Mouse (Mus musculus): ENCODE data around the gene 2900011O08Rik. TPM values are rescaled to one million over a fixed set of nuclear protein-coding genes. Genes with fewer than 3 reads are reported as not detected.

2900011O08Rik gene
- polyA plus RNA-seq, 1 experiment from 2014 or later = 12.6 TPM

DNA sequence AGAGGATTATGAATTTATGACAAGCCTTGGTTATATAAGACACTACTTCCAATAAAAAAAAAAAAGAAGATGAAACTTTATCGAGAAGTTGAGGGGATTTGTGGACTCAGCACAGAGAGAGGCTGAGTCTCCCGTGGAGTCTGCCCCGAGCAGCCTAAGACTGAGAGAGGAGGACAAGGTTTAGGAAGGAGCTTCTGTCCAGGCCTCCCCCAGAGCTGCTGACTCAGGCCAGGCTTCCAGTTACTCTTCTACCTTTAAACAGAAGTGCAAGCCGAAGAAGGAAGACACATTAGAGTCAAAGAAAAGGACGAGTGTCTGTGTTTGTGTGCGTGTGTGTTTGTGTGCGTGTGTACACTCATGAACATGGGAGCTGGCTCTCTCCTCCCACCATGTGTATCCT, 144.4 kb downstream of the 2900011O08Rik start:
- Histone ChIP-seq H3K4me2 (ENCODE audit: low read depth, low read length) (no peak overlapping the region), H3K36me3 (replicated peaks; ENCODE audit: control insufficient read depth, insufficient read depth, low read depth, low read length) (peaks cover 5% of the 10 kb centered on the region), H3K9me3 (replicated peaks; ENCODE audit: control insufficient read depth, low read length) (no peaks in the 10 kb centered on the region), H3K4me3 (ENCODE audit: low read depth, low read length) (no peak overlapping the region), H3K27ac (replicated peaks; ENCODE audit: low read depth, low read length) (no peak overlapping the region), H3K27me3 (ENCODE audit: control insufficient read depth, insufficient read depth, low read length) (no peaks in the 10 kb centered on the region), H3K4me1 (ENCODE audit: control insufficient read depth, insufficient read depth, low read length) (no peaks in the 10 kb centered on the region), H3K9ac (replicated peaks; ENCODE audit: low read length) (no peak overlapping the region)
- no peak for ATAC-seq (replicated peaks; ENCODE audit: insufficient number of reproducible peaks, low FRiP score, low TSS enrichment, low read depth)
- no peak for DNase-seq (ENCODE audit: low spot score)
- 90% methylated on average over 7 of the region's 7 CpGs for WGBS

DNA sequence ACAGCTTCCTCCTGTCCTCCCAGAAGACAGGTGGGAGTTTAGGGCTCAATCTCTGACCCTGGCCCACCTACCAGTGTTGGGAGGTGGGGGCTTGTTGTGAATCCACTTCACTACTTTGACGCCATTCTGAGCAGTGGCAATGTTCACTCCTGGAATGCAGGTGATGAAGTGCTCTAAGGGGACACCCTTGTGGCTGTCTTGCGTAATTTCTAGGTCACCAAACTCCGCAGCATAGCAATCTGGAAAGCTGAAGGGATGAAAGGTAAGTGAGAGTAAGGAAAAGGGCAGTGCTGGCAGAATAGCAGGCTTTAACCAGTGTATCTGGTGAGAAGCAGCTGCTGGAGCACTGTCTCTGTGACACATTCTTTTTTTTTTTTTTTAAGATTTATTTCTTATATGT, 145.0 kb downstream of the 2900011O08Rik start:
- Histone ChIP-seq H3K27ac (replicated peaks; ENCODE audit: low read depth, low read length) (no peak overlapping the region), H3K9ac (replicated peaks; ENCODE audit: low read length) (no peak overlapping the region), H3K27me3 (ENCODE audit: control insufficient read depth, insufficient read depth, low read length) (no peaks in the 10 kb centered on the region), H3K4me3 (ENCODE audit: low read depth, low read length) (no peak overlapping the region), H3K4me1 (ENCODE audit: control insufficient read depth, insufficient read depth, low read length) (no peaks in the 10 kb centered on the region), H3K9me3 (replicated peaks; ENCODE audit: control insufficient read depth, low read length) (no peaks in the 10 kb centered on the region), H3K4me2 (ENCODE audit: low read depth, low read length) (no peak overlapping the region), H3K36me3 (replicated peaks; ENCODE audit: control insufficient read depth, insufficient read depth, low read depth, low read length) (peaks cover 5% of the 10 kb centered on the region)
- WGBS = 86% methylated on average over 3 of the region's 3 CpGs
- DNase-seq (ENCODE audit: low spot score) (no peak), ATAC-seq (replicated peaks; ENCODE audit: insufficient number of reproducible peaks, low FRiP score, low TSS enrichment, low read depth) (no peak)

DNA sequence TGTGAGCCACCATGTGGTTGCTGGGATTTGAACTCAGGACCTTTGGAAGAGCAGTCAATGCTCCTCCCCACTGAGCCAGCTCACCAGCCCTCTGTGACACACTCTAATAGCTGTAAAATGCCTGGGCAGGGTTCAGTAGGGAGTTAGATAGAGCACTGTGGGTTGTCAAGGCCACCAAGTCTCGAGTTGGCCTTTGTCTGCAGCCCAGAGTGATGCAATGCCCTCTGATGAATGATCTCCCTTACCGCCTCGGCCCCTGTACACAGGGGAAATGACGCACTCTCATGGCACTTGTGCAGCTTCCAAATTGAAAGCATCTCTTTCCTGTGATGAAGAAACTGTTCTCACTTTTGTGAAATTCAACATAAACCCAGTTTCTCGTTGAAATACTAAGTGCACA, 145.4 kb downstream of the 2900011O08Rik start:
- Histone ChIP-seq H3K9ac (replicated peaks; ENCODE audit: low read length) (no peak overlapping the region), H3K4me1 (ENCODE audit: control insufficient read depth, insufficient read depth, low read length) (no peaks in the 10 kb centered on the region), H3K36me3 (replicated peaks; ENCODE audit: control insufficient read depth, insufficient read depth, low read depth, low read length) (peaks cover 5% of the 10 kb centered on the region), H3K27ac (replicated peaks; ENCODE audit: low read depth, low read length) (no peak overlapping the region), H3K27me3 (ENCODE audit: control insufficient read depth, insufficient read depth, low read length) (no peaks in the 10 kb centered on the region), H3K4me2 (ENCODE audit: low read depth, low read length) (no peak overlapping the region), H3K4me3 (ENCODE audit: low read depth, low read length) (no peak overlapping the region), H3K9me3 (replicated peaks; ENCODE audit: control insufficient read depth, low read length) (no peaks in the 10 kb centered on the region)
- ATAC-seq (replicated peaks; ENCODE audit: insufficient number of reproducible peaks, low FRiP score, low TSS enrichment, low read depth) = no peak
- DNase-seq (ENCODE audit: low spot score) = no peak
- 88% methylated on average over 5 of the region's 5 CpGs for WGBS

GRCm38 (mm10) chr16:14135014-14135413, 148.6 kb downstream of the 2900011O08Rik start:
- peaks cover 5% of the 10 kb centered on the region for H3K36me3 ChIP-seq (replicated peaks; ENCODE audit: control insufficient read depth, insufficient read depth, low read depth, low read length)
- H3K4me2 ChIP-seq (ENCODE audit: low read depth, low read length) = no peak overlapping the region
- no peaks in the 10 kb centered on the region for H3K4me1 ChIP-seq (ENCODE audit: control insufficient read depth, insufficient read depth, low read length)
- ATAC-seq (replicated peaks; ENCODE audit: insufficient number of reproducible peaks, low FRiP score, low TSS enrichment, low read depth) (no peak), DNase-seq (ENCODE audit: low spot score) (no peak)
- H3K4me3 ChIP-seq (ENCODE audit: low read depth, low read length) = no peak overlapping the region
- 82% methylated on average over 2 of the region's 2 CpGs for WGBS
- no peak overlapping the region for H3K9ac ChIP-seq (replicated peaks; ENCODE audit: low read length)
- no peaks in the 10 kb centered on the region for H3K27me3 ChIP-seq (ENCODE audit: control insufficient read depth, insufficient read depth, low read length)
- no peaks in the 10 kb centered on the region for H3K9me3 ChIP-seq (replicated peaks; ENCODE audit: control insufficient read depth, low read length)
- H3K27ac ChIP-seq (replicated peaks; ENCODE audit: low read depth, low read length) = no peak overlapping the region

DNA sequence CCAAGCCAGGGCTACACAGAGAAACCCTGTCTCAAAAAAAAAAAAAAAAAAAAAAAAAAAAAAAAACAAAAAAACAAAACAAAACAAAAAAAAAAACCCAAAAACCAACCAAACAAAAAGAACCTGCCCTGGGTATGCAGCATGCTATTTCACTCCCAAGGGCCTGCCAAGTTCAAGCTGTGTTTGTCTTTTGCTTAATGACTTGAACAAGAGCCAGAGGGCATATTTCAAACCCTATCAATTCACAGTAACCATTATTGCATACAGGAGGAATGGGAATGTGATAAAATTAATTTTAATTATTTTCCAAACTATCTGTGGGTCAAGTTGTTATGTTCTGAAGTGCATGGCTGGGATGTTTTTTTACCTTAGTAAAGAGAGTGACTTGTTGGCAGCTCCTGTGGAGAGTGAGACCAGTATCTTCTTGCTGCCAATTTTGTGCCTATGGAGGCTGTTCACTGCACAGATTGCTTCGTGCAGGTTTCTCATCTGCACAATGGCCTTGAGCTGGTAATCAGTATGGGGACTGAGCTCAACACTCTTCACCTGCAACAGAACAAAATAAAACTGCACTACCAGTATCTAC, 151.7 kb downstream of the 2900011O08Rik start:
- no peak overlapping the region for H3K9ac ChIP-seq (replicated peaks; ENCODE audit: low read length)
- ATAC-seq (replicated peaks; ENCODE audit: insufficient number of reproducible peaks, low FRiP score, low TSS enrichment, low read depth) (no peak), DNase-seq (ENCODE audit: low spot score) (no peak)
- H3K4me1 ChIP-seq (ENCODE audit: control insufficient read depth, insufficient read depth, low read length) = no peaks in the 10 kb centered on the region
- WGBS = 96% methylated on average over 1 of the region's 1 CpGs
- H3K9me3 ChIP-seq (replicated peaks; ENCODE audit: control insufficient read depth, low read length) = no peaks in the 10 kb centered on the region
- H3K27ac ChIP-seq (replicated peaks; ENCODE audit: low read depth, low read length) = no peak overlapping the region
- peaks cover 6% of the 10 kb centered on the region for H3K36me3 ChIP-seq (replicated peaks; ENCODE audit: control insufficient read depth, insufficient read depth, low read depth, low read length)
- no peaks in the 10 kb centered on the region for H3K27me3 ChIP-seq (ENCODE audit: control insufficient read depth, insufficient read depth, low read length)
- no peak overlapping the region for H3K4me3 ChIP-seq (ENCODE audit: low read depth, low read length)
- H3K4me2 ChIP-seq (ENCODE audit: low read depth, low read length) = no peak overlapping the region

DNA sequence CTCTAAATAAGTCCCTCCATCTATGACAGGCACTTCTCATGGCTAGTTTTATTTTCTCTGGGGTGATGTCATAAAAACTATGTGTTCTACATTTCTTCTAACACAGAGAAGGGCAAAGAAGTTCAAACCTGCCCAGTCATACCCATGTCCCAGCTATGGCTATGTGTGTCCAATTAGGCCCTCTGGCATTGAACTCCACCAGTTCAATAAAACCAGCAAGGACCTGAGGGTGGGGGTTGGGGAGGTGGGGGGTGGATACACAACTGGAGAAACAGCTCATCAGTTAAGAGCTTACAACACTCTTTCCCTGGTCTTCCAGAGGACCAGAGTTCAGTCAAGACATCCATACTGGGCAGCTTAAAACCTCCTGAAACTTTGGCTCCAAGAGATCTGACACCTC, 152.7 kb downstream of the 2900011O08Rik start:
- ATAC-seq (replicated peaks; ENCODE audit: insufficient number of reproducible peaks, low FRiP score, low TSS enrichment, low read depth) = no peak
- H3K9ac ChIP-seq (replicated peaks; ENCODE audit: low read length) = no peak overlapping the region
- no peaks in the 10 kb centered on the region for H3K4me1 ChIP-seq (ENCODE audit: control insufficient read depth, insufficient read depth, low read length)
- no peak overlapping the region for H3K4me2 ChIP-seq (ENCODE audit: low read depth, low read length)
- no peak for DNase-seq (ENCODE audit: low spot score)
- no peak overlapping the region for H3K27ac ChIP-seq (replicated peaks; ENCODE audit: low read depth, low read length)
- no peaks in the 10 kb centered on the region for H3K27me3 ChIP-seq (ENCODE audit: control insufficient read depth, insufficient read depth, low read length)
- peaks cover 6% of the 10 kb centered on the region for H3K36me3 ChIP-seq (replicated peaks; ENCODE audit: control insufficient read depth, insufficient read depth, low read depth, low read length)
- no peak overlapping the region for H3K4me3 ChIP-seq (ENCODE audit: low read depth, low read length)
- H3K9me3 ChIP-seq (replicated peaks; ENCODE audit: control insufficient read depth, low read length) = no peaks in the 10 kb centered on the region

DNA sequence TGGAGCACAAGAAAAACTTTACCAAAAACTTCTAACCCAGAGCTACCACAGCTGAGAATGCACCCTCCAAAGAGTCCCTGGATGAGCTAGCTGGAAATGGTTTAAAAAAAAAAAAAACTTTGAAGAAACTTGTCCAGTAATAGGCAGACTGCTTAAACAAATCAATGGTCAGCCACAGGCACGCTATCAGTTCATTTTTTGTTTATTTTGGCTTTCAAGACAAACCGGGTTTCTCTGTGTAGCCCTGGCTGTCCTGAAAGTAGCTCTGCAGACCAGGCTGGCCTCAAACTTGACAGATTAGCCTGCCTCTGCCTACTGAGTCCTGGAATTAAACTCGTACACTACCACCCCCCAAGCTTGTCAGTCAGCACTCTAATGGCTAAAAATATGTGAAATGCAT, 156.9 kb downstream of the 2900011O08Rik start:
- Histone ChIP-seq H3K27ac (replicated peaks; ENCODE audit: low read depth, low read length) (no peak overlapping the region), H3K4me2 (ENCODE audit: low read depth, low read length) (no peak overlapping the region), H3K36me3 (replicated peaks; ENCODE audit: control insufficient read depth, insufficient read depth, low read depth, low read length) (peaks cover 8% of the 10 kb centered on the region), H3K27me3 (ENCODE audit: control insufficient read depth, insufficient read depth, low read length) (no peaks in the 10 kb centered on the region), H3K4me1 (ENCODE audit: control insufficient read depth, insufficient read depth, low read length) (no peaks in the 10 kb centered on the region), H3K4me3 (ENCODE audit: low read depth, low read length) (no peak overlapping the region), H3K9ac (replicated peaks; ENCODE audit: low read length) (no peak overlapping the region), H3K9me3 (replicated peaks; ENCODE audit: control insufficient read depth, low read length) (no peaks in the 10 kb centered on the region)
- WGBS = 82% methylated on average over 3 of the region's 3 CpGs
- ATAC-seq (replicated peaks; ENCODE audit: insufficient number of reproducible peaks, low FRiP score, low TSS enrichment, low read depth) (no peak), DNase-seq (ENCODE audit: low spot score) (no peak)

- no peak overlapping the region for H3K27ac ChIP-seq (replicated peaks; ENCODE audit: low read depth, low read length)
- DNase-seq (ENCODE audit: low spot score) (no peak), ATAC-seq (replicated peaks; ENCODE audit: insufficient number of reproducible peaks, low FRiP score, low TSS enrichment, low read depth) (no peak)
- no peaks in the 10 kb centered on the region for H3K9me3 ChIP-seq (replicated peaks; ENCODE audit: control insufficient read depth, low read length)
- no peak overlapping the region for H3K9ac ChIP-seq (replicated peaks; ENCODE audit: low read length)
- H3K27me3 ChIP-seq (ENCODE audit: control insufficient read depth, insufficient read depth, low read length) = no peaks in the 10 kb centered on the region
- H3K4me3 ChIP-seq (ENCODE audit: low read depth, low read length) = no peak overlapping the region
- H3K4me1 ChIP-seq (ENCODE audit: control insufficient read depth, insufficient read depth, low read length) = no peaks in the 10 kb centered on the region
- H3K4me2 ChIP-seq (ENCODE audit: low read depth, low read length) = no peak overlapping the region
- H3K36me3 ChIP-seq (replicated peaks; ENCODE audit: control insufficient read depth, insufficient read depth, low read depth, low read length) = peaks cover 5% of the 10 kb centered on the region
Measured at GRCm38 (mm10) chr16:14147712-14148111, 161.3 kb downstream of the 2900011O08Rik start.

Data from embryonic facial prominence, embryonic 11.5 days (tissue).